Mouse (Mus musculus): ENCODE results near the gene Map3k21.

Gene Map3k21

GRCm38 (mm10) chr8:125917013-125917412, 6.8 kb downstream of the Map3k21 start:
- peak; percentile 69 for DNase-seq

GRCm38 (mm10) chr8:125918719-125919118, 8.5 kb downstream of the Map3k21 start:
- no peak for DNase-seq

- DNase-seq = no peak
Observed at GRCm38 (mm10) chr8:125919560-125919959, 9.3 kb downstream of the Map3k21 start.

- DNase-seq = no peak
Observed at GRCm38 (mm10) chr8:125920281-125920680, 10.0 kb downstream of the Map3k21 start.

- no peak for DNase-seq
Observed at GRCm38 (mm10) chr8:125920761-125921160, 10.5 kb downstream of the Map3k21 start.

- DNase-seq = no peak
Observed at GRCm38 (mm10) chr8:125922333-125922732, 12.1 kb downstream of the Map3k21 start.

- DNase-seq = no peak
Observed at GRCm38 (mm10) chr8:125926636-125927035, 16.4 kb downstream of the Map3k21 start.

- peak; percentile 29 for DNase-seq
Observed at GRCm38 (mm10) chr8:125930276-125931046, 20.2 kb downstream of the Map3k21 start.

GRCm38 (mm10) chr8:125931822-125932221, 21.6 kb downstream of the Map3k21 start:
- no peak for DNase-seq

- DNase-seq = peak; percentile 77
Observed at GRCm38 (mm10) chr8:125935649-125936048, 25.4 kb downstream of the Map3k21 start.

GRCm38 (mm10) chr8:125944511-125944910, 34.3 kb downstream of the Map3k21 start:
- peak; percentile 78 for DNase-seq

GRCm38 (mm10) chr8:125948696-125949308, 38.6 kb downstream of the Map3k21 start:
- DNase-seq = no peak

- peak; percentile 92 for DNase-seq
Observed at GRCm38 (mm10) chr8:125950007-125950940, 40.0 kb downstream of the Map3k21 start.

- no peak for DNase-seq
Observed at GRCm38 (mm10) chr8:125955671-125956070, 45.4 kb downstream of the Map3k21 start.

GRCm38 (mm10) chr8:125956796-125957195, 46.5 kb downstream of the Map3k21 start:
- DNase-seq = no peak

GRCm38 (mm10) chr8:125957226-125957993, 47.2 kb downstream of the Map3k21 start:
- DNase-seq = no peak

GRCm38 (mm10) chr8:125957994-125958368, 47.7 kb downstream of the Map3k21 start:
- no peak for DNase-seq

GRCm38 (mm10) chr8:125959363-125959771, 49.1 kb downstream of the Map3k21 start:
- DNase-seq = no peak

- DNase-seq = no peak
Observed at GRCm38 (mm10) chr8:125960037-125960436, 49.8 kb downstream of the Map3k21 start.

- no peak for DNase-seq
Observed at GRCm38 (mm10) chr8:125961790-125962189, 51.5 kb downstream of the Map3k21 start.

GRCm38 (mm10) chr8:125963807-125964211, 53.6 kb downstream of the Map3k21 start:
- no peak for DNase-seq

GRCm38 (mm10) chr8:125971336-125971735, 61.1 kb downstream of the Map3k21 start:
- DNase-seq = no peak
